Mouse (Mus musculus) stomach, postnatal 0 days (tissue): ENCODE measurements around the gene Tshr. TPM values are rescaled to one million over a fixed set of nuclear protein-coding genes. Genes with fewer than 3 reads are reported as not detected.
"Not testable (repeated sequence)": the region's sequence is repeated elsewhere in the genome, so short reads cannot be mapped to it uniquely, and the experiment has no call there.

Experiments used
- ATAC-seq: fragments of 200-750 bp; cut with Nextera tagmentation; 2 replicates; pipeline ENCODE4 v1.8.0; 2017; ENCODE audit not compliant: low FRiP score, low TSS enrichment
- DNase-seq: peaks from one replicate; pipeline ENCODE4 v3.0.0-alpha.2; 2016; ENCODE audit warnings: low spot score
- H3K27ac ChIP-seq: fragments of 300-500 bp; sonication (generic); replicated peaks from 2 replicates; pipeline ENCODE4 v1.5.1; 2014; ENCODE audit warnings: mild to moderate bottlenecking, control low read depth
- H3K27me3 ChIP-seq: fragments of 300-500 bp; sonication (generic); 2 replicates; pipeline ENCODE4 v1.6.1; 2014; ENCODE audit warnings: low read length; ENCODE audit not compliant: control insufficient read depth, insufficient read depth
- H3K36me3 ChIP-seq: fragments of 300-500 bp; sonication (generic); 2 replicates; pipeline ENCODE4 v1.6.1; 2014; ENCODE audit warnings: low read length, mixed read lengths; ENCODE audit not compliant: control insufficient read depth, insufficient read depth
- H3K4me1 ChIP-seq: fragments of 300-500 bp; sonication (generic); replicated peaks from 2 replicates; pipeline ENCODE4 v1.6.1; 2014; ENCODE audit warnings: antibody characterized with exemption; ENCODE audit not compliant: control insufficient read depth, insufficient read depth
- H3K4me2 ChIP-seq: fragments of 300-500 bp; sonication (generic); replicated peaks from 2 replicates; pipeline ENCODE4 v1.6.1; 2014; ENCODE audit warnings: low read depth, mild to moderate bottlenecking, control low read depth, moderate library complexity
- H3K4me3 ChIP-seq: fragments of 300-500 bp; sonication (generic); 2 replicates; pipeline ENCODE4 v1.5.1; 2014; ENCODE audit warnings: low read depth, low read length, control low read depth
- H3K9ac ChIP-seq: fragments of 300-500 bp; sonication (generic); 2 replicates; pipeline ENCODE4 v1.6.1; 2014; ENCODE audit warnings: mild to moderate bottlenecking, low read length, control low read depth, mixed read lengths
- H3K9me3 ChIP-seq: fragments of 300-500 bp; sonication (generic); 2 replicates; pipeline ENCODE4 v1.6.1; 2016; ENCODE audit warnings: low read length; ENCODE audit not compliant: control insufficient read depth
- CTCF ChIP-seq: IDR thresholded peaks from 2 replicates; pipeline ENCODE4 v1.5.1; 2016; ENCODE audit warnings: antibody characterized with exemption, low read depth, mild to moderate bottlenecking, moderate library complexity
- EP300 ChIP-seq: optimal IDR thresholded peaks from 2 replicates; pipeline ENCODE3; 2016; ENCODE audit warnings: antibody characterized with exemption
- WGBS: fragments of 180-500 bp; shearing (Covaris S2); extraction: QIAGEN DNeasy Blood & Tissue Kit; methylation state at CpG from one replicate; pipeline ENCODE4 v1.1.7; 2014; 5-methylcytosine and 5-hydroxymethylcytosine counted together
- polyA plus RNA-seq: library from polyadenylated mRNA; unstranded; fragments of >200 nt; fragmentation: Nextera tagmentation; extraction: Ambion mirVana; gene quantifications from 2 replicates; pipeline ENCODE4 v1.2.1, GENCODE M21; 2015

The Tshr gene
- polyA plus RNA-seq, 1 experiment from 2014 or later: 0.32 TPM

DNA sequence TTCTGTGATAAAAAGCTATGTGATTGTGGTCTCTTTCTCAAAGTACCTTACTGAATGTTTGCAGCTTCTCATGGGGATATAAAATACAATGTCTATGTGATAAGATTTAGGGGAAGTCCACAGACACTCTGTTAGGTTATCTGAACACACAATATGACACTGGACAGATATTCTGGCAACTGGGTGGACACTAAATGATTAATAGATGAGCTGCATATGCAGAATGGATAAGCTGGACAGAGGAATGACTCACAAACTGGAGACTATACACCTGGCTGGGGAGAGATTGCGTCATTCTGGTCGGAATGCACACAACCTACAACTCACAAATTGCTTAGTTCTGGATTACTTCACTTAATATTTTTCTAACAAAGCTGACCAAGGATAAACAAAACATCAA, 195.3 kb downstream of the Tshr start:
- ATAC-seq: no peak
- no peaks in the 10 kb centered on the region for H3K9me3 ChIP-seq
- H3K4me1 ChIP-seq: no peaks in the 10 kb centered on the region
- WGBS: 65% methylated on average over 2 of the region's 2 CpGs
- no peak for DNase-seq
- H3K27ac ChIP-seq: no peak overlapping the region
- H3K4me3 ChIP-seq: no peak overlapping the region
- no peak overlapping the region for H3K4me2 ChIP-seq
- no peaks in the 10 kb centered on the region for H3K27me3 ChIP-seq
- no peak overlapping the region for H3K9ac ChIP-seq
- H3K36me3 ChIP-seq: 0 out of 2 replicates have a peak, but pooled peaks cover 6% of the 10 kb centered on the region
- TF ChIP-seq CTCF: no peak
- TF ChIP-seq EP300: no peak

DNA sequence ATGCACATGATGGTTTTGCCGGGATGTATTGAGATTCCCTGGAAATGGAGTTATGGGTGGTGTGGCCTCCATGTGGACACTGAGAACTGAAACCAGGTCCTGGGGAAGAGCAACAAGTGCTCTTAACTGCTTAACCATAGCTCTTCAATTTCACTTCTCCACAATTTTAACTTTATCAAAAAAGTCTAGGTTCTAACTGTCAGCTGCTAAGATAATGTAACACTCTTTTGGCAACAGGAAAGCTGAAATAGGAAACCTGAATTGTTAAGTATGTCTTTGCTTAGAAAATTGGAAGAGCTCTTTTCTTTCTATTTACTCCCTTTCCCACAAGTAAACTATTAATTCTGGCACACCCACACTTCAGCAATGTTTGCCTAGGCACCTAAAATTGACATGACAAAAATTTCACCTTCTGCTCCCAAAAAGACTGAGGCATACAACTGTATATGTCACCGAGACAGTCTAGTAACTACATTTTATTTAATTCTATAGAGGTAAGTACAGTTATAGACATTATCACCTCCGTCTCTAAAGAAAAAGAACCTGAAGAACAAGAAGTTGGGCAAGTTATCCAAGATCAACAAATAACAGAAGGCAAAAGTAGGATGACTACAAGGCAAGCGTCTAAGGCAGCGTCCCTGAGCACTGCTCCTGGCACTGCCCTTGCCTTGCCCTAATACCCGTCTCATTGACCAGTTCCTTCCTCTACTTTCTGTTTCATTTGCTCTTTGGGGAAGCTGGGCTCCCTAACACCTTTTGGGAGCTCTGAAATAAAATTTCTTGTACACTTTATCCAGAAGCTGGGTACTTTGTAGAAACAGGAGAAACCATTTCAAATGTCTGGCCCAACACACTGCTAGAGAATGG, 197.1 kb downstream of the Tshr start:
- H3K9ac ChIP-seq: no peak overlapping the region

DNA sequence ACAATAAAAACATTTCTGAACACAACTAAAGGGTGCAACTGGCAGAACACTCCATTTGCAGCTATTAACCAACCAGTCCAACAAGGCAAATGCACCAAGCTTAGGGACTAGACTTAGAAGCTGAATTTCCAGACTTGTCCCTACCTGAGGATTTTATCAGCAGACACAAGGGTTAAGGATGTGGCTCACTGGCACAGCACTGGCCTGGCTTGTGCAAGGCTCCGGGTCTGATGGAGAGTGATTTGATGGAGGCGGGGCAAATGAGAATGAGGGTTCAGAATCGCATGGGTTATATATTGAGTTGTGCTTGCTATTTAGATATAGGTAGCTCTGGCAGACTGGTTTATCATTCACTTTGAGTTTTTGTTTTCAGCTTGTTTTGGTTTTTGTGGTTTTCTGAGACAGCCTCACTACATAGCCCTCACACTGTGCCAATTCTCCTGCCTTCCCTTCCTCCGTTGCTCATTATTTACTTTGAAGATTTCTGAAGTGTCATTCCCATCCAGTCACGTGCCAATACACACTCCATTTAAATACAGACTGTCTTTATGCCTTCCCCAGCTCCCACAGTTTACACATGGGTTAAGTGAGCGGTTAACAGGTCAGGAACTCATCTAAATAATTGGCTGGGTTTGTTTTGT, 198.1 kb downstream of the Tshr start:
- Histone ChIP-seq H3K27ac (no peak overlapping the region), H3K9me3 (no peaks in the 10 kb centered on the region), H3K9ac (no peak overlapping the region), H3K4me2 (no peak overlapping the region), H3K36me3 (0 out of 2 replicates have a peak, but pooled peaks cover 3% of the 10 kb centered on the region), H3K4me1 (no peaks in the 10 kb centered on the region), H3K27me3 (no peaks in the 10 kb centered on the region), H3K4me3 (no peak overlapping the region)
- 53% methylated on average over 6 of the region's 6 CpGs for WGBS
- ATAC-seq: no peak
- DNase-seq: no peak
- TF ChIP-seq CTCF (no peak), EP300 (no peak)

More for the DNA sequence above, 197.1 kb downstream of the Tshr start:
- 58% methylated on average over 6 of the region's 6 CpGs for WGBS
- TF ChIP-seq EP300: no peak
- no peak for TF ChIP-seq CTCF
- Histone ChIP-seq H3K27me3 (no peaks in the 10 kb centered on the region), H3K4me2 (no peak overlapping the region), H3K27ac (no peak overlapping the region), H3K9me3 (no peaks in the 10 kb centered on the region), H3K36me3 (0 out of 2 replicates have a peak, but pooled peaks cover 3% of the 10 kb centered on the region), H3K4me1 (no peaks in the 10 kb centered on the region), H3K4me3 (no peak overlapping the region)
- no peak for ATAC-seq
- no peak for DNase-seq

DNA sequence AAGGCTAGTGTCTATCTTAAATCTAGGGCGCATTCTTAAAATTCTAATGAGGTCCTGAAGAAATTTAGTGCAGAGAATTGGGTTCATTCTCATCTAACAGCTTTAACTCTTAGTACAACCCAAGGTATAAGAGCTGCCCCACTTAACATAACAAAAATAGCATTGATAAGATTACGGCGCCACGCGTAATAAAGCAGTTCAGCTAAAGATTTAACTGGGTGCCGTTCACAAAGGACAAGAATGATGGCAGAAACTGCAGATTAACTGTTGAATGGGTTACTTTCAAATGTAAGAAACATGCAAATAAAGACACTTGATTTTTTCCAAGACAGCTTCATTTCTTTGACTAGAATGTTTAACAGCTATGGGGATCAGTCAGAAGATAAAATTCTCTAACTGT, 199.0 kb downstream of the Tshr start:
- H3K36me3 ChIP-seq: no peaks in the 10 kb centered on the region
- no peak overlapping the region for H3K4me2 ChIP-seq
- 70% methylated on average over 6 of the region's 6 CpGs for WGBS
- no peak overlapping the region for H3K27ac ChIP-seq
- ATAC-seq (no peak), DNase-seq (no peak)
- no peak overlapping the region for H3K4me3 ChIP-seq
- no peaks in the 10 kb centered on the region for H3K4me1 ChIP-seq
- H3K9me3 ChIP-seq: no peaks in the 10 kb centered on the region
- no peaks in the 10 kb centered on the region for H3K27me3 ChIP-seq
- H3K9ac ChIP-seq: no peak overlapping the region
- TF ChIP-seq EP300 (no peak), CTCF (no peak)

DNA sequence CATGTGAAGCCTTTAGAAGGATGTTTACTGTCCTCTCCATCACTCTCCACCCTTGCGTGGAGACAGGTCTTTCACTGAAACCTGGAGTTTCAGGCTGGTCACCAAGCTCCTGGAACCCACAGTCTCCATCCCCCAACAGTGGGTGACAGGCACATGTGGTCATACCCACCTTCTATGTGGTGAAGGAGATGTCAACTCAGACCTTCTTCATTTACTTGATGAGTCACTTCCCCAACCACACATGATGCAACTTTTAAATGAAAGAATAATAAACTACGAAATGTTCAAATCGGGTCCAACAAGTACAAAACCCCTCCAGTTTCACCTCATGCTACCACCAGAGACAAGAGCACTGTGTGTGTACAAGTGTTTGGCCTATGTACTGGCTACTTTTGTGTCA, 200.8 kb downstream of the Tshr start:
- TF ChIP-seq EP300 (no peak), CTCF (no peak)
- ATAC-seq (no peak), DNase-seq (no peak)
- no peaks in the 10 kb centered on the region for H3K4me1 ChIP-seq
- H3K36me3 ChIP-seq: no peaks in the 10 kb centered on the region
- H3K9me3 ChIP-seq: no peaks in the 10 kb centered on the region
- no peak overlapping the region for H3K9ac ChIP-seq
- H3K27me3 ChIP-seq: no peaks in the 10 kb centered on the region
- 87% methylated on average over 3 of the region's 3 CpGs for WGBS
- H3K4me3 ChIP-seq: no peak overlapping the region
- H3K27ac ChIP-seq: no peak overlapping the region
- no peak overlapping the region for H3K4me2 ChIP-seq

DNA sequence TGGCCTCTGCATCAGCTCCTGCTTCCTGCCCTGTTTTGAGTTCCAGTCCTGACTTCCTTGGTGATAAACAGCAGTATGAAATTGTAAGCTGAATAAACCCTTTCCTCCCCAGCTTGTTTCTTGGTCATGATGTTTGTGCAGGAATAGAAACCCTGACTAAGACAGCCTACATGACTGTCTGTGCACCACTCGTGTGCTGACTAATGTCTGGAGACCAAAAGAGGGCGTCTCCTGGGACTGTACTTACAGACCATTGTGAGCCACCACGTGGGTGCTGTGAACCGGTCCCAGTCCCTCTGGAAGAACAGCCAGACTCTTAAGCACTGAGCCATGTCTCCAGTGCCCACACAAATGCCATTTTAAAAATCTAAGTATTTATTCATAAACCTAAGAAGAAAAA, 201.5 kb downstream of the Tshr start:
- H3K36me3 ChIP-seq, DNase-seq, H3K9me3 ChIP-seq, ATAC-seq, H3K4me3 ChIP-seq, H3K27me3 ChIP-seq, H3K9ac ChIP-seq, H3K4me2 ChIP-seq, H3K4me1 ChIP-seq, H3K27ac ChIP-seq: not testable (repeated sequence)
- 93% methylated on average over 4 of the region's 4 CpGs for WGBS
